Mouse (Mus musculus) embryonic facial prominence, embryonic 11.5 days (tissue): ENCODE measurements around the gene Taf5. TPM values are rescaled to one million over a fixed set of nuclear protein-coding genes. Genes with fewer than 3 reads are reported as not detected.

Experiments
- ATAC-seq: fragments of 200-750 bp; cut with Nextera tagmentation; replicated peaks from 2 replicates; pipeline ENCODE4 v1.8.0; 2017; ENCODE audit warnings: low read depth; ENCODE audit not compliant: insufficient number of reproducible peaks, low FRiP score, low TSS enrichment
- DNase-seq: peaks from one replicate; pipeline ENCODE4 v3.0.0-alpha.2; 2015; ENCODE audit warnings: low spot score
- H3K27ac ChIP-seq: fragments of 300-500 bp; sonication (generic); replicated peaks from 2 replicates; pipeline ENCODE4 v1.5.1; 2014; ENCODE audit warnings: mild to moderate bottlenecking, low read depth, low read length, control low read depth
- H3K27me3 ChIP-seq: fragments of 300-500 bp; sonication (generic); 2 replicates; pipeline ENCODE4 v1.6.1; 2014; ENCODE audit warnings: mild to moderate bottlenecking, low read length, moderate library complexity, mixed read lengths; ENCODE audit not compliant: control insufficient read depth, insufficient read depth
- H3K36me3 ChIP-seq: fragments of 300-500 bp; sonication (generic); replicated peaks from 2 replicates; pipeline ENCODE4 v1.6.1; 2014; ENCODE audit warnings: low read depth, mild to moderate bottlenecking, low read length, moderate library complexity, mixed read lengths; ENCODE audit not compliant: control insufficient read depth, insufficient read depth
- H3K4me1 ChIP-seq: fragments of 300-500 bp; sonication (generic); 2 replicates; pipeline ENCODE4 v1.6.1; 2014; ENCODE audit warnings: low read length, mixed read lengths; ENCODE audit not compliant: control insufficient read depth, insufficient read depth
- H3K4me2 ChIP-seq: fragments of 300-500 bp; sonication (generic); 2 replicates; pipeline ENCODE4 v1.6.1; 2014; ENCODE audit warnings: low read depth, mild to moderate bottlenecking, control low read depth, low read length, moderate library complexity
- H3K4me3 ChIP-seq: fragments of 300-500 bp; sonication (generic); 2 replicates; pipeline ENCODE4 v1.5.1; 2014; ENCODE audit warnings: low read depth, low read length, control low read depth
- H3K9ac ChIP-seq: fragments of 300-500 bp; sonication (generic); replicated peaks from 2 replicates; pipeline ENCODE4 v1.6.1; 2014; ENCODE audit warnings: mild to moderate bottlenecking, control low read depth, low read length
- H3K9me3 ChIP-seq: fragments of 300-500 bp; sonication (generic); replicated peaks from 2 replicates; pipeline ENCODE4 v1.6.1; 2016; ENCODE audit warnings: mild to moderate bottlenecking, low read length, inconsistent platforms, mixed read lengths; ENCODE audit not compliant: control insufficient read depth
- WGBS: fragments of 180-500 bp; shearing (Covaris S2); extraction: QIAGEN DNeasy Blood & Tissue Kit; methylation state at CpG from one replicate; pipeline ENCODE4 v1.1.7; 2014; 5-methylcytosine and 5-hydroxymethylcytosine counted together
- polyA plus RNA-seq: library from polyadenylated mRNA; unstranded; fragments of >200 nt; fragmentation: Nextera tagmentation; extraction: Ambion mirVana; gene quantifications from 2 replicates; pipeline ENCODE4 v1.2.1, GENCODE M21; 2014

Taf5 gene
- polyA plus RNA-seq, 1 experiment from 2014 or later: 13.4 TPM

DNA sequence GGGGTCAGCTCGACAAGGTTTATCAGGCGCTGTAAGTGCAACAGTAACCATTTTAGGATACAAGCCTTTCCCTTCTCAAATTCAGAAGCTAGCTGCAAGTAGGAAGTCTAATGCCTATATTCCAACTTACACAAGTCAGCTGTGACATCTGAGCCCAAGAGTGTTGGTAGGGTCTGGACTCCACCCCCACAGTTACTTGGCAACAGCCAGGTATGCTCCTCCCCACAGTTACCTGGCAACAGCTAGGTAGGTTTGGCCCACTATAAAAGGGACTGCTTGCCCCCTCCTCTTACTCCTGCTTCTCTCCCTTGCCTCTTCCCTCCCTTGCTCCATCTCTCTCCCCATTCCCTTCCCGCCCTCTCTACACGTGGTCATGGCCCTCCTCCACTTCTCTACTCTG is 18.5 kb upstream of the Taf5 start:
- Histone ChIP-seq H3K27ac (no peak overlapping the region), H3K4me2 (no peak overlapping the region; the same call in 1 of the 2 replicates), H3K9ac (no peak overlapping the region; the same call in 1 of the 2 replicates), H3K4me1 (no peaks in the 10 kb centered on the region), H3K36me3 (peaks cover 2% of the 10 kb centered on the region; the same call in 1 of the 2 replicates), H3K27me3 (no peaks in the 10 kb centered on the region), H3K9me3 (no peaks in the 10 kb centered on the region), H3K4me3 (no peak overlapping the region)
- 71% methylated on average over 4 of the region's 4 CpGs for WGBS
- DNase-seq (no peak), ATAC-seq (no peak)

DNA sequence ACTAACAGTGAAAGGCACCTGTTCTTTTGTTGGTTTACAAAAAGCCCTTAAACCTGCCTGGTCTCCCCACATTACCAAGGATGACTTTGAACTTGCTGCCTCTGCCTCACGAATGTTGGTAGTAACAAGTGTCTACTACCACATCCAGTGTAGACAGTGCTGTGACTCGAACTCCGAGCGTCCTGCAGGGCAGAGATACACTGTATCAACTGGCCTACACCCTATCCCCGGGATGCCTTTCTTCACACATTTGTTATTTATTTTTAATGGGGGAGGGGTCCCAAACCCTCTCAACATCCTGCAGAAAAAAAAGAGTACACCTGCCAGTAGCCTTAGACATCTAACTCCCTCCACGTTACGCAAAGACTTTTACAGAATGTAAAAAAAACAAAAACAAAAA is 17.7 kb upstream of the Taf5 start:
- H3K27ac ChIP-seq: no peak overlapping the region; the same call in 1 of the 2 replicates
- peak overlapping the region; percentile 74 for H3K9ac ChIP-seq
- no peaks in the 10 kb centered on the region for H3K4me1 ChIP-seq
- no peaks in the 10 kb centered on the region for H3K27me3 ChIP-seq
- H3K9me3 ChIP-seq: no peaks in the 10 kb centered on the region
- peak overlapping the region; percentile 66 for H3K4me3 ChIP-seq
- no peak for ATAC-seq
- WGBS: 6% methylated on average over 7 of the region's 7 CpGs
- no peak for DNase-seq
- H3K4me2 ChIP-seq: peak overlapping the region; percentile 60
- peaks cover 2% of the 10 kb centered on the region; the same call in 1 of the 2 replicates for H3K36me3 ChIP-seq

DNA sequence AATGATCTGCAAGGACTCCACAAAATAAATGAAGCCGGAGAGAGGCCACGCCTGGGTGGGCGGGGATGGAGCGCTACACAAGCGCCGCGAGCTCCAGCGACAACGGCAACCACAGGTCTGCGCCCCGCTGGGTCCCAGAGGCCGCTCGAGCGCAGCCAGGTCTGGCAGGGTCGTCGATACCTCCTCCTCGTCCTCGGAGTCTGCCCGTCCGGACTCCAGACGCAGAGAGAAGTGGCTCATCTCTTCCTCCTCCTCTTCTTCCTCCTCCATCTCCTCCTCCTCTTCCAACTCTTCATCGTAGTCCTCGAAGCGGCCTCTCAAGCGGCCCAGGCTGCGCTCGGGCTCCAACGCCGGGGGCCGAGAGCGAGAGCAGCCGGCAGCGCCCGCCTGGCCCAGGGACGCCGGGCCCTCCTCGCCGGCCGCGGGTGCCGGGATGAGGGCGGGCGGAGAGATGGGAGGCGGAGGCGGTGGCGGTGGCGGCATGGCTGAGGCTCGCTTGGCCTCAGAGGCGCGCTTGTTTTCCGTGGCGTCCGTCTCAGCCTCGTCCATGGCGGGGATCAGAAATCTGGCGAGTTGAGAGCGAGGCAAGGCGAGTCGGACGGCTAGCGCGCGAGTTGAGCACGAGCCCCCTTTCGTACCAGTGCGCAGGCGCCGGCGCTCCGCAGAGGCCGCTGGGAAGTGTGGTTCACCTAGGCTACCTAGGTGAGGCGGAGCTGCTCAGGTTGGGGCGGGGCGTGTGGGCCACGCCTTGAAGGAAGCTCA is 17.1 kb upstream of the Taf5 start, which contains the start of gene Pcgf6:
Gene Pcgf6 (minus strand): TSS at position 636 of the 762 bp plus-strand sequence.
- DNase-seq: peak; percentile 91
- H3K4me2 ChIP-seq: peak within 1 kb of the TSS; percentile 60
- no peaks in the 10 kb centered on the region for H3K27me3 ChIP-seq
- H3K36me3 ChIP-seq: peaks cover 2% of the 10 kb centered on the region; the same call in 1 of the 2 replicates
- under 1% methylated on average over 74 of the region's 75 CpGs for WGBS
- H3K27ac ChIP-seq: peak within 1 kb of the TSS; percentile 85
- peak within 1 kb of the TSS; percentile 74 for H3K9ac ChIP-seq
- peak within 1 kb of the TSS; percentile 66 for H3K4me3 ChIP-seq
- no peaks in the 10 kb centered on the region for H3K4me1 ChIP-seq
- H3K9me3 ChIP-seq: no peaks in the 10 kb centered on the region
- ATAC-seq: peak; percentile 89

DNA sequence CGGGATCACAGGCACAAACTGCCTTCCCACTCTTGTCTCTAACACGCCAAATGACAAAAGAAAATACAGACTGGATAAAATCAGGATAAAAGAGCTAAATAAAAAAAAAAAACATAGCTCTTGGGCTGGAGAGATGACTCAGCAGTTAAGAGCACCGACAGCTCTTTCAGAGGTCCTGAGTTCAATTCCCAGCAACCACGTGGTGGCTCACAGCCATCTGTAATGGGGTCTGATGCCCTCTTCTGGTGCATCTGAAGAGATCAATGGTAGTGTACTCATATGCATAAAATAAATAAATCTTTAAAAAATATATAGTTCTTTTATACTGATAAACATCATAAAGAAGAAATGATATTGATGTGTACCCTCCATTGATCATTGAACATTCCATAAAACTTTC is 14.6 kb upstream of the Taf5 start:
- no peaks in the 10 kb centered on the region for H3K27me3 ChIP-seq
- no peak overlapping the region for H3K4me3 ChIP-seq
- WGBS: 81% methylated on average over 4 of the region's 4 CpGs
- no peak for ATAC-seq
- H3K9me3 ChIP-seq: no peaks in the 10 kb centered on the region
- H3K9ac ChIP-seq: no peak overlapping the region
- DNase-seq: no peak
- no peaks in the 10 kb centered on the region for H3K4me1 ChIP-seq
- H3K36me3 ChIP-seq: no peaks in the 10 kb centered on the region
- H3K4me2 ChIP-seq: no peak overlapping the region
- no peak overlapping the region for H3K27ac ChIP-seq

DNA sequence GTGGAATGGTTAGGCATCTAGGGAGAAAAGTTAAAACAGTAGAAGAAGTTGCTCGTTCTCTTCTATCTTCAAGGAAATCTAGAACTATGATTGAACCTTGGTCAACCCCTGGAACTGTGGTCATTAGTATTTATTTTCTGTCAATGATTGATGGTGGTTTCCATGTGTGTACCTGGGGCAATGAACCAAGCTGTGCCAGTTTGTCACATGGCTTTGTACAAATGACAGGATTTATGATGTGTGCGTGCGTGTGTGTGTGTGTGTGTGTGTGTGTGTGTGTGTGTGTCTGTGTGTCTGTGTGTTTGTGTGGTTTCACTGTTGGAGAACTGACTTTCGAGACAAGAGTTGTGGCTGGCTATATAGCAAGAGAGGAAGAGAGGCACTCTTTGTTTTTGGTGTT is 14.1 kb upstream of the Taf5 start:
- WGBS: 87% methylated on average over 4 of the region's 4 CpGs
- Histone ChIP-seq H3K27ac (no peak overlapping the region), H3K4me3 (no peak overlapping the region), H3K4me1 (no peaks in the 10 kb centered on the region), H3K27me3 (no peaks in the 10 kb centered on the region), H3K9me3 (no peaks in the 10 kb centered on the region), H3K9ac (no peak overlapping the region), H3K4me2 (no peak overlapping the region), H3K36me3 (no peaks in the 10 kb centered on the region)
- no peak for ATAC-seq
- DNase-seq: no peak

DNA sequence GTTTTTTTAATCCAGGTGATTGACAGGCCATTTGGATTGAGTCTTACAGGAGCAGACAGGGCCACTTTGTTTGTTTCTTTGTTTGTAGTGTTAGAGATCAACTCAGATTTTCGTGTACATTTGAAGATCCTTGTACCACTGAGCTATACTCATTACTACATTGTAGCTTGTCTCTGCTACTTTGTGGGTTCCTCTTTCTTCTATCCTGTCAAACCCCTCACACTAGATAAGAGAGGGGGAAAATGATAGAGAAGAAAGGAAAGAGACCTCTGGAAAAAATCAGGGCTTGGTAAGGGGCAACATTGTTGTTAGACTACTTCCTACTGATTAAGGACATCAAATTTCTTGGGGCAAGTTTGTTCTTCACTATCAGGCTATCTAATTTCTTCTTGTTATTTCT is 9.9 kb upstream of the Taf5 start:
- WGBS: 67% methylated on average over 1 of the region's 1 CpGs
- H3K4me3 ChIP-seq: no peak overlapping the region
- no peaks in the 10 kb centered on the region for H3K27me3 ChIP-seq

DNA sequence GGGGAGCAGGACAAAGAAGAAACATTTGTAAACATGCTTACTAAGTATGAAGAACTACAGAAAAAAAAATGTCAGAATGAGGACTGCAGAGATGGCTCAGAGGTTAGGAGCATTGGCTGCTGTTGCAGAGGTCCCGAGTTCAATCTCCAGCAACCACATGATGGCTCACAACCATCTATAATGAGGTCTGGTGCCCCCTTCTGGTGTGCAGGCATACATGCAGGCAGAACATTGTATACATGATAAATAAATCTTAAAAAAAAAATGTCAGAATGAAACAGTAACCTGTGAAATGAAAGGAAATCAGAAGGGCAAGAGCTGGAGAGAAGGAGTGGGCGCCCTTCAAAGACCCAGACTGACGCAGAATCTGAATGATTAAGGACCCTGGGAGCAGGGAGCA is 1.7 kb upstream of the Taf5 start:
- H3K4me2 ChIP-seq: no peak overlapping the region
- no peak for DNase-seq
- H3K4me3 ChIP-seq: no peak overlapping the region
- no peaks in the 10 kb centered on the region for H3K9me3 ChIP-seq
- ATAC-seq: no peak
- no peaks in the 10 kb centered on the region for H3K27me3 ChIP-seq
- H3K4me1 ChIP-seq: no peaks in the 10 kb centered on the region
- H3K9ac ChIP-seq: no peak overlapping the region
- H3K36me3 ChIP-seq: no peaks in the 10 kb centered on the region
- 92% methylated on average over 3 of the region's 3 CpGs for WGBS
- H3K27ac ChIP-seq: no peak overlapping the region

More for the DNA sequence above, 9.9 kb upstream of the Taf5 start:
- DNase-seq (no peak), ATAC-seq (no peak)
- no peak overlapping the region for H3K4me2 ChIP-seq
- no peaks in the 10 kb centered on the region for H3K36me3 ChIP-seq
- no peaks in the 10 kb centered on the region for H3K9me3 ChIP-seq
- no peaks in the 10 kb centered on the region for H3K4me1 ChIP-seq
- no peak overlapping the region for H3K9ac ChIP-seq
- H3K27ac ChIP-seq: no peak overlapping the region

DNA sequence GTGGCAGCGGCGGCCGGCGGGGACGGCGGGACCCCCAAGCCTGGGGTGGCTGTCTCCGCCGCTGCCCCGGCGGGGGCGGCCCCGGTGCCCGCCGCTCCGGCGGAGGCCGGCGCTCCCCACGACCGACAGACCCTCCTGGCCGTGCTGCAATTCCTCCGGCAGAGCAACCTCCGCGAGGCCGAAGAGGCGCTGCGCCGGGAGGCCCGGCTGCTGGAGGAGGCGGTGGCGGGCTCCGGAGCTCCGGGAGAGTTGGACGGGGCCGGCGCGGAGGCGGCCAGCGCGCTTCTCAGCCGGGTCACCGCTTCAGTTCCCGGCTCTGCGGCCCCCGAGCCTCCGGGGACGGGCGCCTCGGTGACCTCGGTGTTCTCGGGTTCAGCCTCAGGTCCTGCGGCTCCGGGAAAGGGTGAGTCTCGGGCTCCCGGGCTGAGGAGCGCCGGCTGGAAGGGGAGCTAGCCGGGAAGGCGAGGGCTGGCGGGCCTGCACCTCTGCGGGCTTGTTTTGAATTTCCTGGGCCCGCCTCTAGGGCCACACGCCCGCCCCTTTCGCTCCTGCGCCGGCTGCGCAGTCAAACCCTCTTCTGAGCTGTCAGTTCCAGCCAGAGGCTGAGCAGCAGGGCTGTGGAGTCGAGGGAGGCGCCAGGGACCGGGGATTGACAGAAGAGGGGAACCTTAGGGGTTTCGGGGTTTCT is 522 bp downstream of the Taf5 start:
- ATAC-seq: peak; percentile 92
- 0% methylated on average over 66 of the region's 72 CpGs for WGBS

More for the DNA sequence above, 522 bp downstream of the Taf5 start:
- peak overlapping the region; percentile 41 for H3K4me2 ChIP-seq
- H3K27ac ChIP-seq: peak overlapping the region; percentile 75
- H3K36me3 ChIP-seq: no peaks in the 10 kb centered on the region; the same call in 1 of the 2 replicates
- peak; percentile 86 for DNase-seq
- peak overlapping the region; percentile 92 for H3K9ac ChIP-seq
- peak overlapping the region; percentile 93 for H3K4me3 ChIP-seq
- H3K27me3 ChIP-seq: no peaks in the 10 kb centered on the region
- no peaks in the 10 kb centered on the region for H3K9me3 ChIP-seq
- H3K4me1 ChIP-seq: no peaks in the 10 kb centered on the region
